Mouse (Mus musculus) G1E (cell line): Measurements from ENCODE around the gene Atf3. TPM values are rescaled to one million over a fixed set of nuclear protein-coding genes. Genes with fewer than 3 reads are reported as not detected.

ENCODE experiments used
- ATAC-seq: 2 replicates; pipeline ENCODE4 v1.8.0; 2016; ENCODE audit warnings: mild to moderate bottlenecking; ENCODE audit not compliant: insufficient number of reproducible peaks, poor library complexity, low FRiP score, severe bottlenecking; ENCODE audit errors: extremely low read depth
- DNase-seq: peaks from one replicate; pipeline ENCODE4 v3.0.0; 2012; ENCODE audit warnings: low spot score
- H3K27me3 ChIP-seq: 2 replicates; pipeline ENCODE4 v1.6.1; 2012; ENCODE audit warnings: mild to moderate bottlenecking, low read length, inconsistent platforms; ENCODE audit not compliant: insufficient read depth
- H3K36me3 ChIP-seq: replicated peaks from 2 replicates; pipeline ENCODE3; 2012; ENCODE audit warnings: mild to moderate bottlenecking, inconsistent platforms
- H3K4me1 ChIP-seq: 2 replicates; pipeline ENCODE4 v1.6.1; 2012; ENCODE audit warnings: low read depth, low read length, inconsistent platforms, mixed read lengths; ENCODE audit not compliant: insufficient read depth
- H3K4me3 ChIP-seq: 2 replicates; pipeline ENCODE4 v1.5.1; 2012; ENCODE audit warnings: low read depth, mild to moderate bottlenecking, inconsistent platforms, low read length, moderate library complexity, mixed read lengths
- H3K9me3 ChIP-seq: replicated peaks from 2 replicates; pipeline ENCODE4 v1.6.1; 2012; ENCODE audit warnings: inconsistent platforms
- CTCF ChIP-seq: IDR thresholded peaks from 2 replicates; pipeline ENCODE4 v1.5.1; 2012; ENCODE audit warnings: low read depth, low read length, inconsistent platforms, mixed read lengths
- GATA1 ChIP-seq: IDR thresholded peaks from 2 replicates; pipeline ENCODE4 v1.6.1; 2012; ENCODE audit warnings: borderline replicate concordance, low read length, inconsistent platforms, mixed read lengths
- GATA2 ChIP-seq: IDR thresholded peaks from 2 replicates; pipeline ENCODE4 v1.6.1; 2012; ENCODE audit warnings: low read depth, low read length, inconsistent platforms, borderline replicate concordance
- POLR2AphosphoS5 ChIP-seq: IDR thresholded peaks from 2 replicates; pipeline ENCODE4 v1.6.1; 2012; ENCODE audit warnings: low read depth, low read length, inconsistent platforms; ENCODE audit not compliant: insufficient replicate concordance
- TAL1 ChIP-seq: conservative IDR thresholded peaks from 2 replicates; pipeline ENCODE4 v1.6.1; 2012; ENCODE audit warnings: low read depth, low read length, inconsistent platforms, mixed read lengths
- polyA plus RNA-seq: library from polyadenylated mRNA; stranded (reverse); fragments of >175 nt; gene quantifications from 2 replicates; pipeline ENCODE4 v1.2.3, GENCODE M21; 2012
- total RNA-seq, 2 experiments: library from RNA; stranded (forward) in 1 of 2; stranded (reverse) in 1 of 2; fragments of 200-1000 nt in 1 of 2; fragments of >200 nt in 1 of 2; fragmentation: Nextera tagmentation in 1 of 2; gene quantifications; 2 replicates each; pipeline ENCODE4 v1.2.3; 2014 to 2017

Atf3 gene
- total and polyA plus RNA-seq, 3 experiments = 0.16 TPM; not detected in 2

DNA sequence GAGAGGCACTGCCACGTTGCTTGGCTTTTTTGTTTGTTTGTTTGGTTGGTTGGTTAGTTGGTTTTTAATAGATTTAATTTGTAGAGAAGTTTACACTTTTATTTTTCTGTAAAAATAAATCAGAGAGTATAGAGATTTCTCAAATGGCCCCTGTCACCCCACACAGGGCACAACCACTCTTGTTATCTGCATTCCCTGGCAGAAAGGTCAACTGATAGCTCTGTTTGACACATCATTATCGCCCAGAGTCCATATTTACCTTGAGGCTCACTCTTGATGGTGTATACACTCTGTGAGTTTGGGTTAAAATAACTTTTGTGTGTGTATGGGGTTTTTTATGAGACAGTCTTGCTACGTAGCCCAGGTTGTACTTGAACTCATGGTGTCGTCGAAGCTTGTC, 744 bp upstream of the Atf3 start:
- ATAC-seq = no peak
- Histone ChIP-seq H3K36me3 (no peaks in the 10 kb centered on the region), H3K4me1 (peaks cover 14% of the 10 kb centered on the region), H3K4me3 (no peak overlapping the region), H3K9me3 (no peaks in the 10 kb centered on the region), H3K27me3 (peaks cover 53% of the 10 kb centered on the region)
- DNase-seq = no peak
- TF ChIP-seq TAL1 (no peak), CTCF (no peak), GATA2 (no peak), GATA1 (no peak), POLR2AphosphoS5 (no peak)

DNA sequence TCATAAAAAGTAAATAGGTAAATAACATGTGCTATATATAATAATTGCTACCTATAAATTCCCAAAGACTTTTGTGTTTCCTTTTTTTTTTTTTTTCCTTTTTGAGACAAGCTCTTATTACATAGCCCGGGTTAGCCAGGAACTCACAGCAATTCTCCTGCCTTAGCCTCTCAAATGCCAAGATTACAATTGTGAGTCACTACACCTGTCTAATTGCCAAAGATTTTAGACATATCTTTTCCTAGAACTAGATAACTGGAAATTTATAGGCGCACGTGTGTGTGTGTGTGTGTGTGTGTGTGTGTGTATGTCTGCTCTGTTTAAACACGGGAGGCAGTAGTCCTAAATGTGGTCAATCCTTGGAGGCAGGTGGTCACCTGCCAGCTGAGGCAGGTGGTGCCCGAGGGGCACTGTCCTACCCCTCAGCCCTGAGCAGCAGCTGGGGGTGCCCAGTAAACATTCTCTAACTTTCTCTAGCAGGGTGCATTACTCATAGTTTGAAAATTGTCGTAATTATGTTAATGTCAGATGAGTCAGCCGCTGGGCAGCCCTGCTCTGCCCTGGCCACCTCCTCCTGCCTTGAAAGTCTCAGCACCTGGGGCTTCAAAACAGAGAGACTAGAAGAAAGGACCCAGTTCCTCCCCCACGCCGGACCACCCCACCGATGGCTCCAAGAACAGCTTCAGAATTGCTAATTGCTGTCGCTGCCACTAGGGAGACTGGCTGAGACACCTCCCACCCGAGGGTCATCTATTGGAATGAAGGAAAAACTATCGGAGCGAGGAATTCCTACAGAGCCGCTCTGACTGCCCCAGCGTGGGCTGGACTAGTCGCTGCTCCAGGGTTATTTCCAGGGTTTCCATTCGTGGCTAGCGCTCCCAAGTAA, 1.8 kb downstream of the Atf3 start:
- no peak for ATAC-seq
- DNase-seq = no peak
- no peaks in the 10 kb centered on the region for H3K36me3 ChIP-seq
- no peak overlapping the region for H3K4me3 ChIP-seq
- peaks cover 7% of the 10 kb centered on the region; the same call in 1 of the 2 replicates for H3K4me1 ChIP-seq
- H3K27me3 ChIP-seq = peaks cover 50% of the 10 kb centered on the region
- no peaks in the 10 kb centered on the region for H3K9me3 ChIP-seq
- no peak for TF ChIP-seq CTCF
- TF ChIP-seq TAL1 = no peak
- TF ChIP-seq POLR2AphosphoS5 = no peak
- TF ChIP-seq GATA2 = no peak
- TF ChIP-seq GATA1 = no peak

DNA sequence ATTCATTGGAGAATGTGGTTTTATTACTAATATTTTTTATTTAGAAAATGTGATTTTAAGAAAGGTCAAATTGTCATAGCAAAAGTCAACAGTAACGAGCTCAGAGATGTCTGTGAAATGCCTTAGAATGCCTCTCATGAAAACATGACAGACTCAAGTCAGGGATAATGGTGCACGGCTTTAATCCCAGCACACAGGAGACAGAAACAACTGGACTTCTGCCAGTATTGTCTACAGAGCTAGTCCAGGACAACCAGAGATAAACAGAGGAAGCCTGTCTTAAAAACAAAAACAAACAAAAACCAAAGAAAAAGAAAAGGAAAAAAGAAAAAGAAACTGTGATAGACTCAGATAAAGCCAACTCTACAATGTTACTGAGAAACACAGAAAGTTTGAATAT, 6.7 kb downstream of the Atf3 start:
- no peak for TF ChIP-seq GATA1
- no peak for ATAC-seq
- no peak overlapping the region for H3K4me3 ChIP-seq
- no peaks in the 10 kb centered on the region for H3K4me1 ChIP-seq
- no peaks in the 10 kb centered on the region for H3K36me3 ChIP-seq
- no peak for DNase-seq
- peaks cover 16% of the 10 kb centered on the region for H3K27me3 ChIP-seq
- H3K9me3 ChIP-seq = no peaks in the 10 kb centered on the region

DNA sequence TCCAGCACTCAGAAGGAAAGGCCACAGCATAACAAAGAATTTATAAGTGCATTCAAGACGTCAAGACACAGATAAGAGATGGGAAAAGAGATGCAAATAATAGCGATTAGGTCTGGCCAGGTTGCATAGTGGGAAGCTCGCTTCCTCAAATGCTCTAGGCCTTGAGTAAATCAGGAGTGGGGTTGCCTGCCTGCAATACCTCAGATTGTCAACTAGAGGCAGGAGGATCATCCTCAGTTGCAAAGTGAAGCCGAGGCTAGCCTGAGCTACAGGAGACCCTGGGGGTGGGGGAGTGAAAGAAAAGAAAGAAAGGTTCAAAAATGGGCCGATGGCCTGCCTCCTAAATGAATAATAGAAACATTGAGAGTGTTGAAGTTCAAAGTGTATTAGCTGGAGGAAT, 12.0 kb downstream of the Atf3 start:
- DNase-seq = no peak
- ATAC-seq = no peak
- H3K9me3 ChIP-seq = no peaks in the 10 kb centered on the region; the same call in 1 of the 2 replicates
- H3K36me3 ChIP-seq = no peaks in the 10 kb centered on the region
- peaks cover 20% of the 10 kb centered on the region for H3K27me3 ChIP-seq
- no peaks in the 10 kb centered on the region for H3K4me1 ChIP-seq
- TF ChIP-seq TAL1 = no peak
- TF ChIP-seq GATA1 = no peak
- no peak for TF ChIP-seq POLR2AphosphoS5
- no peak overlapping the region for H3K4me3 ChIP-seq

DNA sequence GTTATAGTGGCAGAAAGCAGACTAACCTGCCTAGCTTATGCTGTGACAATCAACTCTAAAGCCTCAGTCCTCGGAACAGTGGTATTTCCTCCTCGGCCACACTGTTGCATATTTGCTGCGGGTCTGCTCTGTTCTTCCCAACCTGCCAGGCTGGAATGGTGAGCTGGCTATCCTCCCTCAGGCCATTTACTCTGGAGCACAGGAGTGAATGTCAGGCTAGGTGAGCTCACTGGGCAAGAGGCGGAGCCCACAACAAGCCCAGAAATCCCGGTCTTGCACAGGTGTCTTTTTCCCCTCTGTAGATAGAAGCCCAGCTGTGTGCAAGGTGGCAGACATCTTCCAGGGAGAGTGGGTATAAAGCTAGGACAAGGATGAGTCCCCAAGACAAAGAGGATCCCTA, 13.0 kb downstream of the Atf3 start:
- ATAC-seq = no peak
- H3K4me3 ChIP-seq = no peak overlapping the region
- no peaks in the 10 kb centered on the region for H3K36me3 ChIP-seq
- no peak for DNase-seq
- H3K4me1 ChIP-seq = no peaks in the 10 kb centered on the region
- H3K9me3 ChIP-seq = no peaks in the 10 kb centered on the region; the same call in 1 of the 2 replicates
- TF ChIP-seq GATA2 = no peak
- TF ChIP-seq CTCF = no peak
- no peak for TF ChIP-seq GATA1
- no peak for TF ChIP-seq TAL1
- TF ChIP-seq POLR2AphosphoS5 = no peak
- peaks cover 22% of the 10 kb centered on the region for H3K27me3 ChIP-seq

DNA sequence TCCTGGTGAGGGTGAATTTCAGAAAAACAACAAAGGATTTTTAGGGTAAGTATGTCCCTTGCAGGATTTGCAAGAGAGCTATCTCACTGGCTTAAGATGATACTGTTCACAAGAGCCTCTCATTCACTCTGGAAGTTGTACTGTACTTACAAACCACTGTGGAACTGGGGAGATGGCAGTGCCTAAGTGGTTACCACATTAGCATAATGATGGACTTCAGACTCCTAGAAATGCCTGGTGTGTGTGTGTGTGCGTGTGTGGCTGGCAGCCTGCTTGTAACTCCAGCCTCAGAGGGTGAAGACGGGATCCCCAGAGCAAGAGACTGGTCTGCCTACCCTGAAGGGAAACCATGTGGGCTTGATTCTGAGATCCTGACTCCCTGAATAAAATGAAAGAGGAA, 14.3 kb downstream of the Atf3 start:
- H3K36me3 ChIP-seq = no peaks in the 10 kb centered on the region
- ATAC-seq (no peak), DNase-seq (no peak)
- H3K4me3 ChIP-seq = no peak overlapping the region
- peaks cover 23% of the 10 kb centered on the region for H3K27me3 ChIP-seq
- H3K9me3 ChIP-seq = no peaks in the 10 kb centered on the region; the same call in 1 of the 2 replicates
- H3K4me1 ChIP-seq = no peaks in the 10 kb centered on the region
- no peak for TF ChIP-seq TAL1
- TF ChIP-seq POLR2AphosphoS5 = no peak
- no peak for TF ChIP-seq CTCF
- no peak for TF ChIP-seq GATA1
- TF ChIP-seq GATA2 = no peak
